Mouse (Mus musculus) kidney, embryonic 14.5 days (tissue): ENCODE data around the gene Cyb5r2. TPM values are rescaled to one million over a fixed set of nuclear protein-coding genes. Genes with fewer than 3 reads are reported as not detected.

ENCODE experiments used
- ATAC-seq: fragments of 200-750 bp; cut with Nextera tagmentation; 2 replicates; pipeline ENCODE4 v1.8.0; 2017; ENCODE audit warnings: moderate number of reproducible peaks, mild to moderate bottlenecking, moderate TSS enrichment, moderate library complexity; ENCODE audit not compliant: low FRiP score, low TSS enrichment
- H3K27ac ChIP-seq: fragments of 300-500 bp; sonication (generic); 2 replicates; pipeline ENCODE4 v1.5.1; 2014; ENCODE audit warnings: low read depth, mild to moderate bottlenecking, low read length, moderate library complexity, mixed read lengths
- H3K27me3 ChIP-seq: fragments of 300-500 bp; sonication (generic); 2 replicates; pipeline ENCODE4 v1.6.1; 2014; ENCODE audit warnings: mild to moderate bottlenecking, low read length; ENCODE audit not compliant: control insufficient read depth, insufficient read depth
- H3K36me3 ChIP-seq: fragments of 300-500 bp; sonication (generic); 2 replicates; pipeline ENCODE4 v1.6.1; 2014; ENCODE audit warnings: low read length, mixed read lengths; ENCODE audit not compliant: control insufficient read depth, insufficient read depth
- H3K4me1 ChIP-seq: fragments of 300-500 bp; sonication (generic); 2 replicates; pipeline ENCODE4 v1.6.1; 2014; ENCODE audit warnings: low read length, mixed read lengths; ENCODE audit not compliant: control insufficient read depth, insufficient read depth
- H3K4me2 ChIP-seq: fragments of 300-500 bp; sonication (generic); replicated peaks from 2 replicates; pipeline ENCODE4 v1.6.1; 2014; ENCODE audit warnings: low read depth, mild to moderate bottlenecking, low read length
- H3K4me3 ChIP-seq: fragments of 300-500 bp; sonication (generic); 2 replicates; pipeline ENCODE4 v1.5.1; 2014; ENCODE audit warnings: mild to moderate bottlenecking, low read length
- H3K9ac ChIP-seq: fragments of 300-500 bp; sonication (generic); 2 replicates; pipeline ENCODE4 v1.6.1; 2014; ENCODE audit warnings: low read depth, mild to moderate bottlenecking, low read length, moderate library complexity
- H3K9me3 ChIP-seq: fragments of 300-500 bp; sonication (generic); 2 replicates; pipeline ENCODE4 v1.6.1; 2016; ENCODE audit warnings: low read length; ENCODE audit not compliant: control insufficient read depth
- WGBS: fragments of 180-500 bp; shearing (Covaris S2); extraction: QIAGEN DNeasy Blood & Tissue Kit; methylation state at CpG from one replicate; pipeline ENCODE4 v1.1.7; 2014; 5-methylcytosine and 5-hydroxymethylcytosine counted together
- polyA plus RNA-seq: library from polyadenylated mRNA; unstranded; fragments of >200 nt; fragmentation: Nextera tagmentation; extraction: Ambion mirVana; gene quantifications from 2 replicates; pipeline ENCODE4 v1.2.1, GENCODE M21; 2014

The Cyb5r2 gene
- polyA plus RNA-seq, 1 experiment from 2014 or later = 0.30 TPM

DNA sequence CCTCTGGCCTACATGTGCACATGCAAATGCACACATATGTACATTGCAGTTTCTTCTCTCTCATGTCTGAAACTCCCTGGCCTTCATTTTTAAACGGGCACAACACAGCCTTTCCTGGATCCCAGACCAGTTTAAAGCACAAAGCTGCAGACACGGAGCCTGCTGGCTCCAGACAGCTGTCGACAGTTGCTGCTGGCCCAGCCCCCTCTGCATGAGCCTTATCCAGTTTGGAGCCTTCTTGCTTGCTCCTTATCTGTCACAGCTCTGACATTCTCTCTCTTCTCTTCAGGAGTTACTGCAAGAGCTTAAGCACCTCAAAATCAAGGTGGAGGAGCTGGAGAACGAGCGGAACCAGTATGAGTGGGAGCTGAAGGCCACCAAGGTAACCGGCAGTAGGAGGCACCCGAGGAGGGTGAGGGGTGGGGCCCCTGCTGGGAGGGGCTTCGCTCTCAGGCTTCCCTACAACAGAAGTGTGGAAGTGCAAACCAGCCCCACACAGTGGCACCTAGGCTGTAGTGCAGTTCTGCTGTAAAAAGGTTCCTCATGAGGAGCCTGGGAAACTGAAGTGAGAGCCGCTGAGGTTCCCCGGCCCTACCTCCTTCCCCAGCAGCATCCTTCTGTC is 49.2 kb downstream of the Cyb5r2 start:
- no peaks in the 10 kb centered on the region for H3K36me3 ChIP-seq
- H3K27me3 ChIP-seq = no peaks in the 10 kb centered on the region
- peak overlapping the region; percentile 31; the same call in 1 of the 2 replicates for H3K9ac ChIP-seq
- peak overlapping the region; percentile 42 for H3K4me2 ChIP-seq
- WGBS = under 1% methylated on average over 10 of the region's 10 CpGs
- peak overlapping the region; percentile 28 for H3K4me3 ChIP-seq
- H3K27ac ChIP-seq = peak overlapping the region; percentile 15; the same call in 1 of the 2 replicates
- no peaks in the 10 kb centered on the region for H3K9me3 ChIP-seq
- H3K4me1 ChIP-seq = peaks cover 10% of the 10 kb centered on the region; the same call in 1 of the 2 replicates
- peak; percentile 97 for ATAC-seq

DNA sequence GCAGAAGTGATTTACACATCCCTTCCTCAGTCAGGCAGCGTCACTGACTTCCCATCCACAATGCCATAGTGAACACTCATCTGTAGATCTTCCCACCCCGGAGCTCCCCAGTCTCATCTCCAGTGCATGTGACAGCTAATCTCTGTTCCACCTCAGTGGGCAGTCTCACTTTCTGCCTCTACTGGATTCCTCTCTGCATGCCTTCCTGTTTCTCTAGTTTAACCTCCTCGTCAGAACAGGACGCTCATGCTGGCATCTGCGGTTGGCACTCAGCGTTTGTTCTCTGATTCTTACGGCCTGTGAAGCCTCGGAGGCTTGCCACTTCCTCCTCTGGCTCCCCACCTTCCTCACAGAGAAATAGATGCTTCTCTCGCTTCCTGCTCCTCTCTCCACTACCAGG is 50.2 kb downstream of the Cyb5r2 start:
- Histone ChIP-seq H3K4me3 (no peak overlapping the region), H3K9ac (no peak overlapping the region), H3K4me1 (peaks cover 10% of the 10 kb centered on the region; the same call in 1 of the 2 replicates), H3K4me2 (no peak overlapping the region), H3K9me3 (no peaks in the 10 kb centered on the region), H3K36me3 (no peaks in the 10 kb centered on the region), H3K27ac (no peak overlapping the region), H3K27me3 (no peaks in the 10 kb centered on the region)
- 59% methylated on average over 9 of the region's 9 CpGs for WGBS
- ATAC-seq = no peak

DNA sequence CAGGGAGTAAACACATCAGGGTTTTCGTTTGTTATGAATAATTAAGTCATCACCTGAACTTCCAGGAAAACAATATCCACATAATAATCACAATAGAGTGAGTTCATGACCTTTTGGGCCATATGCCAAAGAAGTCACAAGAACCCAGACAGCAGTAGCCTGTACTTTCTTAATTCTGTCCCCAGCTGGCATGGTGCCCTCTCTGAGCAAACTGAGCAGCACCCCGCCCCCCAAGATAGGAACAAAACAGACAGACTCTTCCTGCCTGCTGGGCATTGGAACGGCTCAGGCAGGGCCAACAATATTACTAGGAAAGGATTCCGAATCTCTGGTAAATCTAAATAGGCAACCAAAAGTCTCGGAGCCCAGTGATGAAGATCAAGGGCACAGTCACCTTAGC is 51.9 kb downstream of the Cyb5r2 start:
- H3K4me2 ChIP-seq = no peak overlapping the region
- WGBS = 86% methylated on average over 5 of the region's 5 CpGs
- H3K9ac ChIP-seq = no peak overlapping the region
- H3K27me3 ChIP-seq = no peaks in the 10 kb centered on the region
- no peaks in the 10 kb centered on the region for H3K36me3 ChIP-seq
- H3K4me1 ChIP-seq = peaks cover 10% of the 10 kb centered on the region; the same call in 1 of the 2 replicates
- no peaks in the 10 kb centered on the region for H3K9me3 ChIP-seq
- H3K4me3 ChIP-seq = no peak overlapping the region
- H3K27ac ChIP-seq = no peak overlapping the region
- no peak for ATAC-seq

- Histone ChIP-seq H3K9me3 (no peaks in the 10 kb centered on the region), H3K36me3 (no peaks in the 10 kb centered on the region), H3K27me3 (no peaks in the 10 kb centered on the region), H3K4me3 (no peak overlapping the region), H3K4me2 (no peak overlapping the region), H3K4me1 (peaks cover 2% of the 10 kb centered on the region; the same call in 1 of the 2 replicates), H3K27ac (no peak overlapping the region), H3K9ac (no peak overlapping the region)
- 32% methylated on average over 13 of the region's 13 CpGs for WGBS
- no peak for ATAC-seq
Measured at GRCm38 (mm10) chr7:107702461-107703380, 55.1 kb downstream of the Cyb5r2 start.

DNA sequence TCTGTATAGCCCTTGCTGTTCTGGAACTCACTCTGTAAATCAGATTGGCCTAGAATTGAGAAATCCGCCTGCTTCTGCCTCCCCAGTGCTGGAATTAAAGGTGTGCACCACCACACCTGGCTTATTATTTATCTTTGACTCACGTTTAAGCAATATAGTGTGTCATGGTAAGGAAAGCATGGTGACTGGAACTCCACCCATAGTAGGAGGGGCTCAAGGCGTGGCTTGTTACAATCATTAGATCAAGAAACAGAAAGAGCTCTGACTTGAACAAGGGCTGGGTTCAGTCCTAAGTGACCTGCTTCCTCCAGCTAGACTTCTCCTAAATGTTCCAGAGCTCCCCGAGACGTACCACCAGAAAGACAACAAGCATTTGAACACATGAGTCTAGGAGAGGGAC is 57.2 kb downstream of the Cyb5r2 start:
- Histone ChIP-seq H3K4me3 (no peak overlapping the region), H3K9me3 (no peaks in the 10 kb centered on the region), H3K27ac (no peak overlapping the region), H3K4me1 (no peaks in the 10 kb centered on the region), H3K4me2 (no peak overlapping the region), H3K9ac (no peak overlapping the region), H3K36me3 (no peaks in the 10 kb centered on the region), H3K27me3 (no peaks in the 10 kb centered on the region)
- 91% methylated on average over 5 of the region's 5 CpGs for WGBS
- ATAC-seq = no peak

GRCm38 (mm10) chr7:107699926-107700325 is 57.9 kb downstream of the Cyb5r2 start:
- Histone ChIP-seq H3K27ac (no peak overlapping the region), H3K4me3 (no peak overlapping the region), H3K4me2 (no peak overlapping the region), H3K27me3 (no peaks in the 10 kb centered on the region), H3K9me3 (no peaks in the 10 kb centered on the region), H3K9ac (no peak overlapping the region), H3K4me1 (no peaks in the 10 kb centered on the region), H3K36me3 (no peaks in the 10 kb centered on the region)
- WGBS = 65% methylated on average over 1 of the region's 1 CpGs
- no peak for ATAC-seq

Other genes starting within 250 kb of the Cyb5r2 start
- 17.5 and 24.8 TPM in 2 replicates for gene Olfml1, start 190.6 kb downstream of the Cyb5r2 start, polyA plus RNA-seq
- gene Ppfibp2, start 162.8 kb downstream of the Cyb5r2 start, polyA plus RNA-seq = 4.4 and 5.9 TPM in 2 replicates
- gene 5330417H12Rik, start 132.9 kb downstream of the Cyb5r2 start, polyA plus RNA-seq = not detected in 2 replicates
- not detected in 2 replicates for gene Ovch2, start 43.2 kb upstream of the Cyb5r2 start, polyA plus RNA-seq
- not detected in 2 replicates for gene Olfr467, start 54.2 kb upstream of the Cyb5r2 start, polyA plus RNA-seq
- gene Olfr469, start 67.5 kb upstream of the Cyb5r2 start, polyA plus RNA-seq = not detected in 2 replicates
- not detected in 2 replicates for gene Olfr470, start 89.5 kb upstream of the Cyb5r2 start, polyA plus RNA-seq
- gene Olfr472, start 139.9 kb upstream of the Cyb5r2 start, polyA plus RNA-seq = not detected in 2 replicates
- gene Olfr473, start 172.4 kb upstream of the Cyb5r2 start, polyA plus RNA-seq = not detected in 2 replicates
- not detected in 2 replicates for gene Olfr474, start 196.6 kb upstream of the Cyb5r2 start, polyA plus RNA-seq
- not detected in 2 replicates for gene Olfr476, start 206.8 kb upstream of the Cyb5r2 start, polyA plus RNA-seq
- not detected in 2 replicates for gene Olfr477, start 228.7 kb upstream of the Cyb5r2 start, polyA plus RNA-seq